Mouse (Mus musculus) left cerebral cortex, postnatal 10 days (tissue): ENCODE data around the gene Rusc2. TPM values are rescaled to one million over a fixed set of nuclear protein-coding genes. Genes with fewer than 3 reads are reported as not detected.

ENCODE experiments used
- DNase-seq, 2 experiments: peaks; one replicate each; pipeline ENCODE4 v3.0.0; 2021 to 2022; ENCODE audit warnings: low spot score in 2 of 2, mixed read lengths in 1 of 2; ENCODE audit errors: extremely low spot score in 1 of 2
- intact Hi-C: fragments of 180-260 bp; cut with DNase I; formaldehyde crosslinking; loops from one replicate; pipeline ENCODE4 v1.15.1; 2025
- total RNA-seq, 2 experiments: library from RNA; stranded (reverse); gene quantifications; 2 replicates each; pipeline ENCODE4 v1.2.3; 2021

Gene Rusc2
- total RNA-seq, 2 experiments from 2014 or later = 151 to 154 TPM

- intact Hi-C loops = loop anchor here (5.0 kb wide), 1 partner anchor 40 kb away; no protein-coding TSS in a partner anchor
- no peak for DNase-seq
Measured at GRCm38 (mm10) chr4:43382155-43383020, 609 bp downstream of the Rusc2 start.

GRCm38 (mm10) chr4:43383246-43384082, 1.7 kb downstream of the Rusc2 start:
- intact Hi-C loops = loop anchor here (5.0 kb wide), 1 partner anchor 39 kb away; no protein-coding TSS in a partner anchor
- no peak for DNase-seq

- no peak for DNase-seq
- intact Hi-C loops = loop anchor here (5.0 kb wide), 1 partner anchor 38 kb away; no protein-coding TSS in a partner anchor
Measured at GRCm38 (mm10) chr4:43384083-43384460, 2.3 kb downstream of the Rusc2 start.

GRCm38 (mm10) chr4:43384541-43384940, 2.8 kb downstream of the Rusc2 start:
- no peak for DNase-seq
- intact Hi-C loops = loop anchor here (5.0 kb wide), 1 partner anchor 38 kb away; no protein-coding TSS in a partner anchor

GRCm38 (mm10) chr4:43386932-43387331, 5.2 kb downstream of the Rusc2 start:
- intact Hi-C loops = no loop called here
- no peak for DNase-seq

GRCm38 (mm10) chr4:43389390-43389789, 7.6 kb downstream of the Rusc2 start:
- intact Hi-C loops = no loop called here
- DNase-seq = no peak

GRCm38 (mm10) chr4:43389845-43390440, 8.2 kb downstream of the Rusc2 start:
- intact Hi-C loops = no loop called here
- no peak for DNase-seq

- DNase-seq = no peak
- intact Hi-C loops = no loop called here
Measured at GRCm38 (mm10) chr4:43391521-43392050, 9.8 kb downstream of the Rusc2 start.

- DNase-seq = peak in 1 of 2 experiments; percentile 79
- intact Hi-C loops = no loop called here
Measured at GRCm38 (mm10) chr4:43394345-43394891, 12.6 kb downstream of the Rusc2 start.

GRCm38 (mm10) chr4:43395147-43395546, 13.4 kb downstream of the Rusc2 start:
- no peak for DNase-seq
- intact Hi-C loops = no loop called here

GRCm38 (mm10) chr4:43395836-43396235, 14.1 kb downstream of the Rusc2 start:
- no peak for DNase-seq
- intact Hi-C loops = no loop called here

GRCm38 (mm10) chr4:43396381-43396780, 14.6 kb downstream of the Rusc2 start:
- DNase-seq = no peak
- intact Hi-C loops = no loop called here

GRCm38 (mm10) chr4:43398014-43398413, 16.2 kb downstream of the Rusc2 start:
- intact Hi-C loops = no loop called here
- no peak for DNase-seq

- intact Hi-C loops = no loop called here
- peak in 1 of 2 experiments; percentile 76 for DNase-seq
Measured at GRCm38 (mm10) chr4:43398829-43399331, 17.1 kb downstream of the Rusc2 start.

- intact Hi-C loops = no loop called here
Measured at GRCm38 (mm10) chr4:43399391-43400131, 17.8 kb downstream of the Rusc2 start.

GRCm38 (mm10) chr4:43400976-43401375, 19.2 kb downstream of the Rusc2 start:
- intact Hi-C loops = no loop called here

More at GRCm38 (mm10) chr4:43399391-43400131, 17.8 kb downstream of the Rusc2 start:
- no peak for DNase-seq

GRCm38 (mm10) chr4:43401486-43401885, 19.7 kb downstream of the Rusc2 start:
- DNase-seq = no peak
- intact Hi-C loops = no loop called here

More at GRCm38 (mm10) chr4:43400976-43401375, 19.2 kb downstream of the Rusc2 start:
- DNase-seq = no peak

- intact Hi-C loops = no loop called here
- no peak for DNase-seq
Measured at GRCm38 (mm10) chr4:43402212-43402611, 20.4 kb downstream of the Rusc2 start.
